Mouse (Mus musculus): ENCODE data around the gene Crtac1. TPM values are rescaled to one million over a fixed set of nuclear protein-coding genes. Genes with fewer than 3 reads are reported as not detected.

The Crtac1 gene
- total RNA-seq, 1 experiment = 2.0 TPM

- no peak for TF ChIP-seq ZC3H11A (IDR thresholded peaks at IDR 0.05; ENCODE audit: borderline replicate concordance, low read depth, low read length)
- TF ChIP-seq MAFK (IDR thresholded peaks at IDR 0.05; ENCODE audit: insufficient read depth, low read depth, low read length) = no peak
- no peak for TF ChIP-seq ZNF384 (IDR thresholded peaks at IDR 0.05; ENCODE audit: low read depth, low read length)
- no peak for TF ChIP-seq CHD2 (IDR thresholded peaks at IDR 0.05; ENCODE audit: low read depth, low read length)
- no peak for TF ChIP-seq HCFC1 (IDR thresholded peaks at IDR 0.05; ENCODE audit: borderline replicate concordance, insufficient read depth, low read length)
- no peak overlapping the region for H3K4me3 ChIP-seq (ENCODE audit: insufficient read depth in 1 of 2, low read depth in 1 of 2, low read length in 2 of 2, poor library complexity in 1 of 2, severe bottlenecking in 1 of 2)
- no peak for DNase-seq (ENCODE audit: low read depth, low spot score)
- no peak overlapping the region for H3K27ac ChIP-seq (ENCODE audit: insufficient read depth, low read depth, low read length, poor library complexity, severe bottlenecking)
- H3K9ac ChIP-seq (ENCODE audit: insufficient read depth, low read depth, low read length, poor library complexity, severe bottlenecking) = no peak overlapping the region
- H3K9me3 ChIP-seq (ENCODE audit: control insufficient read depth, insufficient read depth, low read depth, low read length) = no peaks in the 10 kb centered on the region
- no peaks in the 10 kb centered on the region for H3K36me3 ChIP-seq (ENCODE audit: control insufficient read depth, insufficient read depth, low read length, poor library complexity, severe bottlenecking)
- in situ Hi-C loops (cut with MboI; ENCODE audit: low sequenced_read_pairs in 2 of 2, unreplicated experiment in 2 of 2) = no loop called here
- no peaks in the 10 kb centered on the region for H3K4me1 ChIP-seq (ENCODE audit: control insufficient read depth in 2 of 2, insufficient read depth in 2 of 2, low read length in 2 of 2, poor library complexity in 1 of 2)
These were observed 40.0 kb upstream of the Crtac1 start for GRCm38 (mm10) chr19:42471571-42471970.

- Histone ChIP-seq H3K9ac (ENCODE audit: insufficient read depth, low read depth, low read length, poor library complexity, severe bottlenecking) (no peak overlapping the region), H3K4me1 (ENCODE audit: control insufficient read depth in 2 of 2, insufficient read depth in 2 of 2, low read length in 2 of 2, poor library complexity in 1 of 2) (no peaks in the 10 kb centered on the region), H3K9me3 (ENCODE audit: control insufficient read depth, insufficient read depth, low read depth, low read length) (no peaks in the 10 kb centered on the region), H3K4me3 (ENCODE audit: insufficient read depth in 1 of 2, low read depth in 1 of 2, low read length in 2 of 2, poor library complexity in 1 of 2, severe bottlenecking in 1 of 2) (no peak overlapping the region), H3K36me3 (ENCODE audit: control insufficient read depth, insufficient read depth, low read length, poor library complexity, severe bottlenecking) (no peaks in the 10 kb centered on the region), H3K27ac (ENCODE audit: insufficient read depth, low read depth, low read length, poor library complexity, severe bottlenecking) (no peak overlapping the region)
- no peak for DNase-seq (ENCODE audit: low read depth, low spot score)
- in situ Hi-C loops (cut with MboI; ENCODE audit: low sequenced_read_pairs in 2 of 2, unreplicated experiment in 2 of 2) = no loop called here
- TF ChIP-seq ZC3H11A (IDR thresholded peaks at IDR 0.05; ENCODE audit: borderline replicate concordance, low read depth, low read length) = no peak
- TF ChIP-seq HCFC1 (IDR thresholded peaks at IDR 0.05; ENCODE audit: borderline replicate concordance, insufficient read depth, low read length) = no peak
- TF ChIP-seq CHD2 (IDR thresholded peaks at IDR 0.05; ENCODE audit: low read depth, low read length) = no peak
- TF ChIP-seq MAFK (IDR thresholded peaks at IDR 0.05; ENCODE audit: insufficient read depth, low read depth, low read length) = no peak
- TF ChIP-seq ZNF384 (IDR thresholded peaks at IDR 0.05; ENCODE audit: low read depth, low read length) = no peak
These were observed 30.3 kb upstream of the Crtac1 start for GRCm38 (mm10) chr19:42461851-42462250.

GRCm38 (mm10) chr19:42461353-42461752 lies 29.8 kb upstream of the Crtac1 start:
- Histone ChIP-seq H3K4me3 (ENCODE audit: insufficient read depth in 1 of 2, low read depth in 1 of 2, low read length in 2 of 2, poor library complexity in 1 of 2, severe bottlenecking in 1 of 2) (no peak overlapping the region), H3K36me3 (ENCODE audit: control insufficient read depth, insufficient read depth, low read length, poor library complexity, severe bottlenecking) (no peaks in the 10 kb centered on the region), H3K9ac (ENCODE audit: insufficient read depth, low read depth, low read length, poor library complexity, severe bottlenecking) (no peak overlapping the region), H3K4me1 (ENCODE audit: control insufficient read depth in 2 of 2, insufficient read depth in 2 of 2, low read length in 2 of 2, poor library complexity in 1 of 2) (peaks cover under 1 to 2% of the 10 kb centered on the region in 2 experiments; a peak in 1 of 4 replicates), H3K9me3 (ENCODE audit: control insufficient read depth, insufficient read depth, low read depth, low read length) (no peaks in the 10 kb centered on the region), H3K27ac (ENCODE audit: insufficient read depth, low read depth, low read length, poor library complexity, severe bottlenecking) (no peak overlapping the region)
- in situ Hi-C loops (cut with MboI; ENCODE audit: low sequenced_read_pairs in 2 of 2, unreplicated experiment in 2 of 2) = no loop called here
- DNase-seq (ENCODE audit: low read depth, low spot score) = no peak
- TF ChIP-seq ZNF384 (IDR thresholded peaks at IDR 0.05; ENCODE audit: low read depth, low read length) = no peak
- no peak for TF ChIP-seq CHD2 (IDR thresholded peaks at IDR 0.05; ENCODE audit: low read depth, low read length)
- no peak for TF ChIP-seq HCFC1 (IDR thresholded peaks at IDR 0.05; ENCODE audit: borderline replicate concordance, insufficient read depth, low read length)
- no peak for TF ChIP-seq MAFK (IDR thresholded peaks at IDR 0.05; ENCODE audit: insufficient read depth, low read depth, low read length)
- no peak for TF ChIP-seq ZC3H11A (IDR thresholded peaks at IDR 0.05; ENCODE audit: borderline replicate concordance, low read depth, low read length)

- Histone ChIP-seq H3K9ac (ENCODE audit: insufficient read depth, low read depth, low read length, poor library complexity, severe bottlenecking) (no peak overlapping the region), H3K27ac (ENCODE audit: insufficient read depth, low read depth, low read length, poor library complexity, severe bottlenecking) (no peak overlapping the region), H3K4me3 (ENCODE audit: insufficient read depth in 1 of 2, low read depth in 1 of 2, low read length in 2 of 2, poor library complexity in 1 of 2, severe bottlenecking in 1 of 2) (no peak overlapping the region), H3K4me1 (ENCODE audit: control insufficient read depth in 2 of 2, insufficient read depth in 2 of 2, low read length in 2 of 2, poor library complexity in 1 of 2) (peaks cover 3 to 5% of the 10 kb centered on the region in 2 experiments; a peak in 2 of 4 replicates), H3K36me3 (ENCODE audit: control insufficient read depth, insufficient read depth, low read length, poor library complexity, severe bottlenecking) (no peaks in the 10 kb centered on the region), H3K9me3 (ENCODE audit: control insufficient read depth, insufficient read depth, low read depth, low read length) (no peaks in the 10 kb centered on the region)
- in situ Hi-C loops (cut with MboI; ENCODE audit: low sequenced_read_pairs in 2 of 2, unreplicated experiment in 2 of 2) = no loop called here
- DNase-seq (ENCODE audit: low read depth, low spot score) = no peak
- TF ChIP-seq HCFC1 (IDR thresholded peaks at IDR 0.05; ENCODE audit: borderline replicate concordance, insufficient read depth, low read length) (no peak), ZNF384 (IDR thresholded peaks at IDR 0.05; ENCODE audit: low read depth, low read length) (no peak), MAFK (IDR thresholded peaks at IDR 0.05; ENCODE audit: insufficient read depth, low read depth, low read length) (no peak), CHD2 (IDR thresholded peaks at IDR 0.05; ENCODE audit: low read depth, low read length) (no peak), ZC3H11A (IDR thresholded peaks at IDR 0.05; ENCODE audit: borderline replicate concordance, low read depth, low read length) (no peak)
These were observed 27.9 kb upstream of the Crtac1 start for GRCm38 (mm10) chr19:42459512-42459911.

Data from ES-E14 (cell line).